Mouse (Mus musculus): ENCODE measurements around the gene Nxnl1.
A peak's percentile ranks its signal among the peaks of the same experiment; 100 is the strongest.

Gene Nxnl1

DNA sequence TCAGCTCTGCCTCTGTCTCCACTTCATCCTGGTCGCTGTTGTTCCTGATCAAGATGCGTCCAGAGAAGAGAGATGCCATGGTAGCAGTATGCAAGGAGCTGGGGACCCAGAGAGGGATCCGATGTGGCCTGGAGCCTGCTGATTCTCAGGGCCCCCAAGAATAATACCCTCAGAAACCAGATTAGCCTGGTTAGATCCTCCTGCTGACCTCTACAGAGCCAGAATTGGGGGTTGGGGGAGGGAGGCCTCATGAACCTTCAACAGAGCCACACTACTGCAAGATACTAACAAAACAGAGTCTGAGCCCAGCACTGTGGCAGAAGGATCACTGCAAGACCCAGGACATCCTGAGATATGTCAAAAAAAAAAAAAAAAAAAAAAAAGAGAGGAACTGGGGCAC, at the start of gene Nxnl1:
Nxnl1 (minus strand) TSS at position 101 of the 400 bp plus-strand sequence.
- DNase-seq (ENCODE audit: low spot score in 2 of 2), result no peak

- peak in 1 of 2 experiments; percentile 14 for DNase-seq (ENCODE audit: low spot score in 2 of 2)
These were observed 47.0 kb upstream of the Nxnl1 start for GRCm38 (mm10) chr8:71613418-71613817.

DNA sequence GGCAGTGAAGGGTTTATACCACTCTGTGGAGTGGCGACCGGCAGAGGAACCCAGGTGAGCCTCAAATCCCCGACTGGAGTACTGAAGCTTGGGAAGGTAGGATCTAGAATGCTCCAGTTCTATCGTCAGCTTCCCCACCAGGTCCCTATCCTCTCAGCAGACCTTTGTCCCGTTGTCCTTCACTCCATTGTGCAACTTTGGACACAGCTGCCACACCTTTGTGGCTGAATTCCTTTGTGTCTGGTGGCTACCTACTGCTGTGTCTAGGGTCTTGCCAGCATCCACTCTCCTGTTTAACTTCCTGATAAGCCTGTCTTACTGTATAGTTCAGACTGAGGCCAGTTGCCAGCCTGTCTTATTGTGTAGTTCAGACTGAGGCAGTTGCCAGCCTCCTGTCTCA, 45.7 kb upstream of the Nxnl1 start:
- no peak for DNase-seq (ENCODE audit: low spot score in 2 of 2)

- peak; percentile 96 to 98 for DNase-seq (ENCODE audit: low spot score in 2 of 2)
These were observed 44.6 kb upstream of the Nxnl1 start, which contains the start of gene Colgalt1 for GRCm38 (mm10) chr8:71610822-71611651. Colgalt1 (plus strand) TSS chr8:71610998.

GRCm38 (mm10) chr8:71604021-71604420, 37.6 kb upstream of the Nxnl1 start:
- DNase-seq (ENCODE audit: low spot score in 2 of 2), result no peak

GRCm38 (mm10) chr8:71602666-71603334, 36.4 kb upstream of the Nxnl1 start:
- DNase-seq (ENCODE audit: low spot score in 2 of 2), result no peak

DNA sequence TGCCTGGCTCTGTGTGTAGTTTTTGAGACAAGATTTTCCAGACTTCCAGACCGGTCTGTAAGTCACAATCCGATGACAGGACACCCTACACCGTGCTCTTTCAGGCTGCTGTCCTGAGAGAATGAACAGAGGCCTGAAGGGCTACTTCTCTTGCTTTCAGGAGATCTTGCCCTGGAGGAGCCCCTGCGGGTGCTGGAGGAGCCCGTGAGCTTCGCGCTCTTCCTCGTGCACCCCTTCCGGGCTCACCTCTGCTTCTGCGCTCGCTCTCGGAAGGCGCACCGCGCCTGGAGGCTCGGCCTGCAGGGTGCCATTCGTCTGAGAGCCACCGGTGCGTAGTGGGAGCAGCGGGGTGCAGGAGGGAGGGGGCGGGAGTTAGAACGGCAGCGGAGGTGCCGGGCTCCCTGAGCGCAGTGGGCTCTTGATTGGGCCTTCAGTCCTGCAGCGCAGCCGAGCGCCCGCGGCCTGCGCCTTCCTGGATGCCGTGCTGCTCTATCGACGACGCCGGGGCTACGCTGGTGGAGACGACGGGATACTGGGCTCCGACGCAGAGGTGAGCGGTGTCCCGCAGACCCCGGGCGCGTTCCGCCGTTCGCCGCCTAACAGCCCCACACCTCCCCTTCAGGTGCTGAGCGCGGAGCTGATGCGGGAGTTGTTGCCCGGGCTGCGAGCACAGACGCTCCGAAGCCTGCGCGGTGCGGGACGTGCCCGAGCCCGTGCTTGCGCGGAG, 35.7 kb upstream of the Nxnl1 start:
- DNase-seq (ENCODE audit: low spot score in 2 of 2), result no peak

GRCm38 (mm10) chr8:71598841-71599240, 32.4 kb upstream of the Nxnl1 start:
- DNase-seq (ENCODE audit: low spot score in 2 of 2), result no peak

DNA sequence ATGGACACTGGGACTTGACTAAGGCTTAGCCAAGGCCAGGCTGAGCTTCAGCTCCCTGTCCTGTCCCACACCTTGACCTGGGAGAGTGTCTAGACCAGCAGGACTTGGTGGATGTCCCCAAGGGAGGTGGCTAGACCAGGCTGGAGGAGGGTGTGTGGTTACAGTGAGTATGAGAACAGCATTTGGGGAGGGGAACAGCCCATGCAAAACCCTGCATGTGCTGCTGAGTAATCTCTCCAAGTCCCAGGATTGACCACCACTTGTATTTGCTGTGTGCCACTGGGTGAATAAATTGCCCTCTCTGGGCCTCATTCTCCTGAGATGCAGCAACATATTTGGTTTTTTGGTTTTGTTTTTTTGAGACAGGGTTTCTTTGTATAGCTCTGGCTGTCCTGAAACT, 32.0 kb upstream of the Nxnl1 start:
- DNase-seq (ENCODE audit: low spot score in 2 of 2), result no peak

GRCm38 (mm10) chr8:71597451-71597850, 31.1 kb upstream of the Nxnl1 start, which contains the start of gene Fam129c:
Fam129c (plus strand) TSS chr8:71597648.
- DNase-seq (ENCODE audit: low spot score in 2 of 2), result no peak

DNA sequence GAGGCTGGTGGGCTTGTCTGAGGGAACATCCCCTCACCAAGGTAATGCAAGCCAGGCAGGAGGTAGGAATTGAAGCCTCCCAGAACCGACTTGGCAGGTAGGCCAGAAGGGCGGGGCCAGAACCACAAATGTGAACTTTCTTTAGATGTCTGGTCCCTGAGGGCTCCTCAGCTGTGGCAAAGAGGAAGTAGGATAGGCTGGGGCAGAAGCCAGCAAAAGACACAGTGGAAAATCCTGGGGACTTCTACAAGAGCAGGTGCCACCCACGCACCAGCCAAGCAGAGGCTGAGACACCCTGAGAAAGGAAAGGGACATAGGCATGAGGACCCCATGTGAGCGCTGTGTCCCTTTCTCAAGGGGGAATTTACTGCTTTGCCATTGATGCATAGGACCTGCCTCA, 30.4 kb upstream of the Nxnl1 start:
- DNase-seq (ENCODE audit: low spot score in 2 of 2), result no peak

DNA sequence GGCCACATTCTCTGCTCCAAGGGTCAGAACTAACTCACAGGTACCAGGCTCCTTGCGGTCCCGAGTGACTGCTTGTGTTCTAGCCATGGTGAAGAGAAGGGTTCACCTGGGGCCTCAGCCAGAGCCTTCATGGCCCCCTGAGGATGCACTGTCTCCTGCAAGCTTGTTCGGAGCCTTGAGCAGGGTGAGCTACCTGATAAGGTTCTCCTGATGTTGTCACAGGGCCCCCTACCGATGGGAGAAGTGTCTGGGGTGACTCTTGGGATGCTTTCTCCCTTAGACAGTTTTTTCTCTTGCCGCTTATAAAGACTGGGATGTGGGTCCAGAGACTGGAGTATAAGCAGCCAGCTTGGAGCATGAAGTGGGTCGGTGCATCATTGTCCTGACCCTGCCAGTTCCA, 30.0 kb upstream of the Nxnl1 start:
- no peak for DNase-seq (ENCODE audit: low spot score in 2 of 2)

GRCm38 (mm10) chr8:71595862-71596261, 29.5 kb upstream of the Nxnl1 start:
- peak; percentile 70 to 84 for DNase-seq (ENCODE audit: low spot score in 2 of 2)

DNA sequence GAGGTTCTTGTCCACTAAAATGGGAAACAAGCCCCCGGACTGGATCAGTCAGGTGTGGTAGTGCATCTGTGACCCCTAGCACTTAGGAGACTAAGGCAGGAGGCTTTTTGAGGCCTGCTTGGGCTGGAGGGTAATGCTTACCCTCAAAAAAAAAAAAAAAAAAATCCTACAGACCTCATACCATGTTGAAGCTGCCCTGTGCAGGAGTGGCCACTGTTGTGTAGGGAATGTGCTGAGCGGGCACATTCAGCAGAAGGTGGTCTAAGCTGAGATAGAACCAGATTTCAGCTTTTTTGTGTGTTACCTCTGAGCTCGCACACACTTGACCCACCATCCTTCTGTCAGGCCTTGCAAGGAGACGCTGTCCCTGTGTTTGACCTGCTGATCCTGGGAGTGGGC, 27.9 kb upstream of the Nxnl1 start:
- DNase-seq (ENCODE audit: low spot score in 2 of 2), result no peak

GRCm38 (mm10) chr8:71593556-71594323, 27.3 kb upstream of the Nxnl1 start:
- DNase-seq (ENCODE audit: low spot score in 2 of 2), result no peak

DNA sequence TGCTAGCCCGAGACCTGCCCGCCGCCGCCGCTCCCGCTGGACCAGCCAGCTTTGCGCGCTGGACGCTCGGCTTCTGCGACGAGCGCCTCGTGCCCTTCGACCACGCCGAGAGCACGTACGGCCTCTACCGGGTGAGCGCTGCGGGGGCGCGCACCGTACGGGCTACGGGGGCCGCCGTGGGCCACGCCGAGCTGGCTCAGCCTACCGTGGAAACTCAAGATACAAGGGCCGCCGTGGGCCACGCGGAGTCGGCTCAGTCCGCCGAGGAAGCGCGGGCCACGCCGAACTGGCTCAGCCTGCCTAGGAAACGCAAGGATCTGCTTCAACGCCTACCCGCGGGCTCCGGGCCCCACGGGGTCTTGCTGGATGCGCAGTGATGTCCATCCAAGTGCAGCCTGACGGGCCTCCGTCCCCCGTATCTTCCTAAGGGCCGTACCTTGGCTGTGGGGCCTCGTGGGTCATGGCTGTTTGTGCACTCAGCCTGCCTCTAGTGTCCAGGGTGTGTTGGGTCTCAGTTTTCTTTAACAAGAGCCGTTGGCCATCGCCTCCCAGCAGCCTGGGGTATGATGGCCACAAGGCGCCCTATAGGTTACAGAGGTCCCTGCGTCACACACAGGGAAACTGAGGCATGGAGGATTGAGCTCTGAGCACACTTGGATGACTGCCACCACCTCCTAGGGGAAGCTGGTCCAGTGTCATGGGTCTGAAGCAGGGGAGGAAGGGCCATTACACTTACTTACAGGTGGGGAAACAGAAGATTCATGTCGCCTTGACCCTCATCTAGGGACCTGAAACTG, 26.2 kb upstream of the Nxnl1 start:
- DNase-seq (ENCODE audit: low spot score in 2 of 2), result peak; percentile 73 to 79

- peak; percentile 90 to 96 for DNase-seq (ENCODE audit: low spot score in 2 of 2)
These were observed 25.3 kb upstream of the Nxnl1 start, which contains the start of gene Pgls for GRCm38 (mm10) chr8:71591471-71592373. Pgls (plus strand) TSS chr8:71592176.

DNA sequence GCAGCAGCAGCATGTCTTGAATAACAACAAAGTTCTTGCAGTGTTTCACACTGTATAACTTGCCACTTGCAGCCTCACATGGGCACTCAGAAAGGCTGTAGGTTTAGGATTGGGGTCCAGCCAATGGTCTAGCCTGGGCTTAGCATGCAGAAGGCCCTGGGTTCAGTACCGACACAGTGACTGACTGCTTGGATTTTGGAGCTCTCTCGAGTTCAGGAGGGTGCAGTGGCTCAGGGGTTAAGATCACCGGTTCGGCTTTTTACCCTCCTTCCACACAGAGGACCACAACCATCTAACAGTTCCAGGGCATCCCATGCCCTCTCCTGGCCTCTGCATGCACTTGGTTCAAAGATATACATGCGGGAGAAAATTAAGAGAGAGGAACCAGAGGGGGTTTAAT, 24.6 kb upstream of the Nxnl1 start:
- no peak for DNase-seq (ENCODE audit: low spot score in 2 of 2)

DNA sequence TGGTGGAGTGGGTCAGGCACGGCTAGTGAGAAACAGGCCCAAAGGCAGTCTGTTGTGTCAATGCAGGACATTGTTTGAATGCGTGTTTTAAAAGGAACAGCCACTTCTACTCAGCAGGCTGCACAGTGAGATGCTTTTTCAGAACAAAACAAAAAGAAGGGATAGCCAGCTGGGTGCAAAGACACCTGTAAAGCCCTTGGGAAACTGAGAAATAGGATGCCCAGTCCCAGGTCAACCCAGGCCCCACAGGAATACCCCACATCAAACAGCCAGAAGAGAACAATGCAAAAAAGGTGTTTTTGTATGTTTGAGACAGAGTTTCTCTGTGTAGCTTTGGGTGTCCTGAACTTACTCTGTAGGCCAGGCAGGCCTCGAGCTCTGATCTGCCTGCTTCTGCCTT, 22.4 kb upstream of the Nxnl1 start:
- DNase-seq (ENCODE audit: low spot score in 2 of 2), result no peak

GRCm38 (mm10) chr8:71586891-71587290, 20.5 kb upstream of the Nxnl1 start:
- DNase-seq (ENCODE audit: low spot score in 2 of 2), result no peak
